Mouse (Mus musculus): ENCODE measurements around the gene Rad51b. TPM values are rescaled to one million over a fixed set of nuclear protein-coding genes. Genes with fewer than 3 reads are reported as not detected.

Gene Rad51b
- total and polyA plus RNA-seq, 3 experiments, result 0.47 to 0.50 (median 0.49) TPM

DNA sequence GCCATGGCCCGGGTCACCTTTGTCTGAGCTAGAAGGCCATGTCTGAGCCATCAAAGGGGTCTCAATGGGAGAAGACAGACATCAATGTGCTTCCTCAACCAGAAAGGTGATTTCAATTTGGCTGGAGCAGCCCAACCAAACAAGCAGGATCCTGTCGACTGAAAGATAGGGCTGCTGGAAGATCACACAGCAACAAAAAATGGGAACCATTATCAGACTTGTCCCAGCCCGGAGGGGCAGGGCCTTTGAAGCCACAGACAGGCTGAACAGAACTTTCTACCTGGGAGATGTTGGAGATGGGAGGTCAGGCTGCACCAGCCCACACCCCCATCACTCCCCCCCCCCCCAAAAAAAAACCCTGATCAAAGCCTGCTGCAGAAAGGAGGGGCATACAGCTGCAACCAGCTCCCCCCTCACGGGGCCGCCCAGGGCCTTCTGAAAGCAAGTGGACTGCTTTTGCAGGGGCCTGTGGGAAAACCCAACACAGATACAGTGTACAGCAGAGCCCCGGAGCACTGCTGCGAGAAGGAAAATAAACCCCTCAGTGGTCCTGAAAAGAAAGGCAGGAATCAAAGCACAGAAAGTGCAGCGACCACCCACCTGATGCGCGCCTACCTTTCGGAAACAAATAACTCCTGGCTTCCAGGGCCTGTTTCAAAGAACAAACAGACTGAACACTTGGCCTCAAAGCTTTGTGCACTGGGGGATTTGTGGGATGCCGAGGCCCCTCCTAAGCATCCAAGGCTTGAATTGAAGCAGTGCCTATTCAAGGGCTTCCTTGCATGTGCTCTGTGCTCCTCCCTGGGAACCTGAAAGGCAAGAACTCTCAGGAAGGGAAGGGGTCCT, 542.2 kb downstream of the Rad51b start:
- WGBS, result 86% methylated on average over 12 of the region's 12 CpGs
- peak overlapping the region; percentile 89 for H3K27ac ChIP-seq
- TF ChIP-seq EP300 (IDR thresholded peaks at IDR 0.05; ENCODE audit: insufficient read depth, low read depth, low read length) (no peak), CTCF (IDR thresholded peaks at IDR 0.05) (no peak), POLR2A (IDR thresholded peaks at IDR 0.05; ENCODE audit: insufficient read depth, low read depth, low read length) (no peak)
- H3K36me3 ChIP-seq (ENCODE audit: control insufficient read depth, insufficient read depth, low read length), result peaks cover 5% of the 10 kb centered on the region; the same call in 1 of the 2 replicates
- no peak for DNase-seq
- H3K79me2 ChIP-seq (replicated peaks; ENCODE audit: control insufficient read depth, insufficient read depth, low read length), result no peaks in the 10 kb centered on the region
- H3K4me3 ChIP-seq, result no peak overlapping the region
- H3K9ac ChIP-seq (ENCODE audit: low read depth, low read length), result no peak overlapping the region
- H3K4me1 ChIP-seq (ENCODE audit: control insufficient read depth, insufficient read depth, low read length), result peaks cover 37% of the 10 kb centered on the region
- no peaks in the 10 kb centered on the region for H3K27me3 ChIP-seq (ENCODE audit: control insufficient read depth, insufficient read depth, low read length)
- intact Hi-C loops (cut with DNase I), result loop anchor here (2.0 to 5.0 kb wide), 6 partner anchors 48 to 273 kb away; partner anchors contain the start of gene Zfp36l1

DNA sequence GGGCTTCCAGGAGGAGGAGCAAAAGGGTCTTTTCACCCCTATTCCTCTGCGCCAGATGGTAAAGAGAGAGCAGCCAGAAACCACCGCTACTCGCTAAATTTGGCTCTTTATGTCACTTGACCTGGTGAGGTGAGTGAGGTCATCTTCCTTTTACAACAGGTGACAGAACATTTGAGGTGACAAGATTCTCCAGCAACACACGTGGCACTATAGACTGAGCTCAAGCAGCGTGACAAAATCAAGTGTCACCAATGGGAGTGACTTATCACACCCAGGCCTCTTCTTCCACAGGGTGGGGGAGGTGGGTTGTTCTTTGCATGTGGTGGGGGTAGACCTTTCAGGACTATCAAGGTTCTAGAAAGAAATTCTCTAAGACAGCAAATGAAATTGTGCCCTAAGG, 543.4 kb downstream of the Rad51b start:
- intact Hi-C loops (cut with DNase I), result loop anchor here (5.0 kb wide), 1 partner anchor 37 kb away; no protein-coding TSS in a partner anchor
- H3K27ac ChIP-seq, result peak overlapping the region; percentile 89
- WGBS, result 65% methylated on average over 5 of the region's 5 CpGs

DNA sequence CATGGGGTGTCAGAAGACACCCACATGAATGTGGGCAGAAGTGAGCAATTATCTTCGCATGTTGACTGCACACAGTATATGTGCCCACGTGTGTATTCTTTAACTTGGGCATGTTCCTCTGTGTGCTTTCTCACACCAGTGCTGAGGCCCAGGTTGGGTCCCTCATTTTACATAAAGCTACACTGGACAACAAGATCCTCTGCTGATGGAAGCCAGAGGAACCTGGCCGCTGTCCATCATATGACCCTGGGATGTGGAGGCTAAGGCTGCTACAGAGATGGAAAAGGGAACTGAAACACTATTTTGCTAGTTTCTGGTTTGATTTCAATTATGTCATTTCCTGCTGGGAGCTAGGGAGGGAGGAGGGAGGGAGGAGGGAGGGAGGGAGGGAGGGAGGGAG, 544.2 kb downstream of the Rad51b start:
- H3K27me3 ChIP-seq (ENCODE audit: control insufficient read depth, insufficient read depth, low read length), result no peaks in the 10 kb centered on the region
- intact Hi-C loops (cut with DNase I), result loop anchor here (5.0 kb wide), 1 partner anchor 36 kb away; no protein-coding TSS in a partner anchor
- H3K4me3 ChIP-seq, result no peak overlapping the region
- H3K9ac ChIP-seq (ENCODE audit: low read depth, low read length), result no peak overlapping the region
- DNase-seq, result peak in 1 of 2 experiments; percentile 65
- peaks cover 38% of the 10 kb centered on the region for H3K4me1 ChIP-seq (ENCODE audit: control insufficient read depth, insufficient read depth, low read length)
- TF ChIP-seq CTCF (IDR thresholded peaks at IDR 0.05) (no peak), POLR2A (IDR thresholded peaks at IDR 0.05; ENCODE audit: insufficient read depth, low read depth, low read length) (no peak), EP300 (IDR thresholded peaks at IDR 0.05; ENCODE audit: insufficient read depth, low read depth, low read length) (no peak)
- WGBS, result 84% methylated on average over 3 of the region's 3 CpGs
- peaks cover 5% of the 10 kb centered on the region; the same call in 1 of the 2 replicates for H3K36me3 ChIP-seq (ENCODE audit: control insufficient read depth, insufficient read depth, low read length)
- H3K27ac ChIP-seq, result peak overlapping the region; percentile 50; the same call in 1 of the 2 replicates
- H3K79me2 ChIP-seq (replicated peaks; ENCODE audit: control insufficient read depth, insufficient read depth, low read length), result no peaks in the 10 kb centered on the region

More for the DNA sequence above, 543.4 kb downstream of the Rad51b start:
- Histone ChIP-seq H3K4me1 (ENCODE audit: control insufficient read depth, insufficient read depth, low read length) (peaks cover 38% of the 10 kb centered on the region), H3K4me3 (no peak overlapping the region), H3K27me3 (ENCODE audit: control insufficient read depth, insufficient read depth, low read length) (no peaks in the 10 kb centered on the region), H3K9ac (ENCODE audit: low read depth, low read length) (no peak overlapping the region), H3K79me2 (replicated peaks; ENCODE audit: control insufficient read depth, insufficient read depth, low read length) (no peaks in the 10 kb centered on the region), H3K36me3 (ENCODE audit: control insufficient read depth, insufficient read depth, low read length) (peaks cover 5% of the 10 kb centered on the region; the same call in 1 of the 2 replicates)
- no peak for DNase-seq
- no peak for TF ChIP-seq CTCF (IDR thresholded peaks at IDR 0.05)
- no peak for TF ChIP-seq POLR2A (IDR thresholded peaks at IDR 0.05; ENCODE audit: insufficient read depth, low read depth, low read length)
- TF ChIP-seq EP300 (IDR thresholded peaks at IDR 0.05; ENCODE audit: insufficient read depth, low read depth, low read length), result no peak

DNA sequence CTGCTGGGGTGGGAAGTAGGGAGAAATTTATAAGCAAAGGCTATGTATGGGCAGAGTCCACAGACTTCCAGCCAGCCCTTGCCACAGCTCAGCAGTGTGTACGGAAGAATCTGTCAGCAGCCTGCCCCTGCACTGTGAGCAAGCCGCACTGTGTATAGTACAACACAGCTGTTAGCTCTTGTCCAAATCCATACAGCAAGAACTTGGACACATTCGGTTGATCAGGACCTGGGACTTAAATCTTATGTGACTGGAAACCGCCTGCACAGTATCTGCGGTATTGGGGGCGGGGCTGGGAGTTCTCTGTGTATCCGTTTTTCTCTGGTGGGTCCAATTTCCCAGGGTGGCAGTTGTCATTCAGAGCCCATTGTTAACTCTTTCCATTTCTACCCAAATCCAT, 545.2 kb downstream of the Rad51b start:
- Histone ChIP-seq H3K27ac (peak overlapping the region; percentile 13; the same call in 1 of the 2 replicates), H3K79me2 (replicated peaks; ENCODE audit: control insufficient read depth, insufficient read depth, low read length) (no peaks in the 10 kb centered on the region), H3K9ac (ENCODE audit: low read depth, low read length) (no peak overlapping the region), H3K27me3 (ENCODE audit: control insufficient read depth, insufficient read depth, low read length) (no peaks in the 10 kb centered on the region), H3K4me1 (ENCODE audit: control insufficient read depth, insufficient read depth, low read length) (peaks cover 33% of the 10 kb centered on the region), H3K36me3 (ENCODE audit: control insufficient read depth, insufficient read depth, low read length) (peaks cover 5% of the 10 kb centered on the region; the same call in 1 of the 2 replicates), H3K4me3 (no peak overlapping the region)
- WGBS, result 40% methylated on average over 7 of the region's 7 CpGs
- TF ChIP-seq POLR2A (IDR thresholded peaks at IDR 0.05; ENCODE audit: insufficient read depth, low read depth, low read length) (no peak), EP300 (IDR thresholded peaks at IDR 0.05; ENCODE audit: insufficient read depth, low read depth, low read length) (no peak)
- intact Hi-C loops (cut with DNase I), result loop anchor here (5.0 kb wide), 1 partner anchor 35 kb away; no protein-coding TSS in a partner anchor
- no peak for DNase-seq

DNA sequence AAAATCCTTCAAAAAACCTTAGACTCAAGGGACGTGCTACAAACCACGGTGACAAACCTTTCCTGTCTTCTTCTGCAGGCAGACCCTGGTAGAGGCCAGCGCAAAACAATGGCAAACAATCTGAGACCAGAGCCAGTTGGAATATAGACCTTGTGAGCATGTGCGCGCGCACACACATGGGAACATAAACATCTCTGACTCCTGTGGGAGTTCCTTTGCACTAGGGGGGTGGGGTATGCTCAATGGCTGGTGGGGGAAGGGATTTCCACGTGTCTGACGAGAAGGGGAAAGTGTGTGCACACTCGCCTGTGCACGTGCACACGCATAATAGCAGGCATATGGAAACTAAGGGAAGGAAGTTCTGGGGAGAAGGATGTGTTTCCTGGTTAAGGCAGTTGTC, 545.9 kb downstream of the Rad51b start:
- H3K9ac ChIP-seq (ENCODE audit: low read depth, low read length), result no peak overlapping the region
- peaks cover 28% of the 10 kb centered on the region for H3K4me1 ChIP-seq (ENCODE audit: control insufficient read depth, insufficient read depth, low read length)

DNA sequence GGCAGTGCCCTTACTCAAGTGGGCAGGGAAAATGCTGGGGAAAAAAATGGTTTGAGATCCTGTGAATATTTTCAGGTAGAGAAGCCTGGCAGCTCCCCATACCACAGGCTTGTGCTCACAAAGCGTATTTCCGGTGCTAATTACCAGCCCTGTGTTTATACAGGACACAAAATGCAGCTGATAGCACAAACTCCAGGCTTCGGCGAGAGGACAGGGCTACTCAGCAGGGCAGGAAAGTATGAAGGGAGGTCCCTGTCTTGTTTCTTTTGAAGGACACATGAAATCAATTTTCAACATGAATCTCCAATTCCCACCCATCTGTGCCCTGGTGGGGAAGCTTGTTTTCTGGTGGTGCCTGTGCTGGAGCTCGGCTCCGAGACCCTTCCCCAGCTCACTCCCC, 546.4 kb downstream of the Rad51b start:
- Histone ChIP-seq H3K27me3 (ENCODE audit: control insufficient read depth, insufficient read depth, low read length) (no peaks in the 10 kb centered on the region), H3K36me3 (ENCODE audit: control insufficient read depth, insufficient read depth, low read length) (peaks cover 5% of the 10 kb centered on the region; the same call in 1 of the 2 replicates), H3K79me2 (replicated peaks; ENCODE audit: control insufficient read depth, insufficient read depth, low read length) (no peaks in the 10 kb centered on the region), H3K27ac (no peak overlapping the region), H3K4me3 (no peak overlapping the region), H3K4me1 (ENCODE audit: control insufficient read depth, insufficient read depth, low read length) (peaks cover 25% of the 10 kb centered on the region), H3K9ac (ENCODE audit: low read depth, low read length) (no peak overlapping the region)
- no peak for TF ChIP-seq EP300 (IDR thresholded peaks at IDR 0.05; ENCODE audit: insufficient read depth, low read depth, low read length)
- no peak for TF ChIP-seq CTCF (IDR thresholded peaks at IDR 0.05)
- no peak for TF ChIP-seq POLR2A (IDR thresholded peaks at IDR 0.05; ENCODE audit: insufficient read depth, low read depth, low read length)
- intact Hi-C loops (cut with DNase I), result loop anchor here (5.0 kb wide), 1 partner anchor 34 kb away; no protein-coding TSS in a partner anchor
- DNase-seq, result no peak
- WGBS, result 61% methylated on average over 6 of the region's 6 CpGs

More for the DNA sequence above, 545.9 kb downstream of the Rad51b start:
- intact Hi-C loops (cut with DNase I), result loop anchor here (5.0 kb wide), 1 partner anchor 34 kb away; no protein-coding TSS in a partner anchor
- no peak for DNase-seq
- Histone ChIP-seq H3K27me3 (ENCODE audit: control insufficient read depth, insufficient read depth, low read length) (no peaks in the 10 kb centered on the region), H3K36me3 (ENCODE audit: control insufficient read depth, insufficient read depth, low read length) (peaks cover 5% of the 10 kb centered on the region; the same call in 1 of the 2 replicates), H3K27ac (peak overlapping the region; percentile 13; the same call in 1 of the 2 replicates), H3K4me3 (no peak overlapping the region), H3K79me2 (replicated peaks; ENCODE audit: control insufficient read depth, insufficient read depth, low read length) (no peaks in the 10 kb centered on the region)
- no peak for TF ChIP-seq CTCF (IDR thresholded peaks at IDR 0.05)
- WGBS, result 58% methylated on average over 11 of the region's 11 CpGs

Data from heart, adult 2 months (tissue).